Mouse (Mus musculus) midbrain, postnatal 0 days (tissue): ENCODE data around the gene Olfr1284. TPM values are rescaled to one million over a fixed set of nuclear protein-coding genes. Genes with fewer than 3 reads are reported as not detected.
"Not testable (repeated sequence)": the region's sequence is repeated elsewhere in the genome, so short reads cannot be mapped to it uniquely, and the experiment has no call there.

Source experiments
- ATAC-seq: fragments of 200-750 bp; cut with Nextera tagmentation; 2 replicates; pipeline ENCODE4 v1.8.0; 2017; ENCODE audit warnings: moderate number of reproducible peaks, mild to moderate bottlenecking, moderate TSS enrichment, moderate library complexity; ENCODE audit not compliant: low FRiP score
- DNase-seq: peaks from one replicate; pipeline ENCODE4 v3.0.0-alpha.2; 2015; ENCODE audit warnings: low spot score
- H3K27ac ChIP-seq: fragments of 300-500 bp; sonication (generic); 2 replicates; pipeline ENCODE4 v1.5.1; 2014; ENCODE audit warnings: low read depth, mild to moderate bottlenecking, low read length, mixed read lengths
- H3K27me3 ChIP-seq: fragments of 300-500 bp; sonication (generic); 2 replicates; pipeline ENCODE4 v1.6.1; 2014; ENCODE audit warnings: low read length, control low read depth, mixed read lengths; ENCODE audit not compliant: insufficient read depth
- H3K36me3 ChIP-seq: fragments of 300-500 bp; sonication (generic); 2 replicates; pipeline ENCODE4 v1.6.1; 2014; ENCODE audit warnings: low read length, control low read depth, mixed read lengths; ENCODE audit not compliant: insufficient read depth
- H3K4me1 ChIP-seq: fragments of 300-500 bp; sonication (generic); 2 replicates; pipeline ENCODE4 v1.6.1; 2014; ENCODE audit warnings: mild to moderate bottlenecking, control low read depth, antibody characterized with exemption, low read length, mixed read lengths; ENCODE audit not compliant: insufficient read depth
- H3K4me2 ChIP-seq: fragments of 300-500 bp; sonication (generic); 2 replicates; pipeline ENCODE4 v1.6.1; 2014; ENCODE audit warnings: low read depth, mild to moderate bottlenecking, low read length, mixed read lengths; ENCODE audit not compliant: poor library complexity, severe bottlenecking
- H3K4me3 ChIP-seq: fragments of 300-500 bp; sonication (generic); 2 replicates; pipeline ENCODE4 v1.5.1; 2014; ENCODE audit warnings: low read depth, mild to moderate bottlenecking, low read length, moderate library complexity
- H3K9ac ChIP-seq: fragments of 300-500 bp; sonication (generic); replicated peaks from 2 replicates; pipeline ENCODE4 v1.6.1; 2014; ENCODE audit warnings: mild to moderate bottlenecking, low read length, moderate library complexity, mixed read lengths; ENCODE audit not compliant: poor library complexity, severe bottlenecking
- H3K9me3 ChIP-seq: fragments of 300-500 bp; sonication (generic); 2 replicates; pipeline ENCODE4 v1.6.1; 2016; ENCODE audit warnings: low read length, control low read depth
- CTCF ChIP-seq: IDR thresholded peaks from 2 replicates; pipeline ENCODE4 v1.5.1; 2016; ENCODE audit warnings: antibody characterized with exemption, mild to moderate bottlenecking
- WGBS: fragments of 180-500 bp; shearing (Covaris S2); extraction: QIAGEN DNeasy Blood & Tissue Kit; methylation state at CpG from one replicate; pipeline ENCODE4 v1.1.7; 2014; 5-methylcytosine and 5-hydroxymethylcytosine counted together
- polyA plus RNA-seq: library from polyadenylated mRNA; unstranded; fragments of >200 nt; fragmentation: Nextera tagmentation; extraction: Ambion mirVana; gene quantifications from 2 replicates; pipeline ENCODE4 v1.2.1, GENCODE M21; 2015
- total RNA-seq: library from RNA; depleted of rRNA; stranded (reverse); fragments of >200 nt; gene quantifications from 2 replicates; pipeline ENCODE4 v1.2.3, GENCODE M21; 2014; rRNA removed

The Olfr1284 gene
- total RNA-seq = not detected in 2 replicates
- polyA plus RNA-seq = not detected in 2 replicates

DNA sequence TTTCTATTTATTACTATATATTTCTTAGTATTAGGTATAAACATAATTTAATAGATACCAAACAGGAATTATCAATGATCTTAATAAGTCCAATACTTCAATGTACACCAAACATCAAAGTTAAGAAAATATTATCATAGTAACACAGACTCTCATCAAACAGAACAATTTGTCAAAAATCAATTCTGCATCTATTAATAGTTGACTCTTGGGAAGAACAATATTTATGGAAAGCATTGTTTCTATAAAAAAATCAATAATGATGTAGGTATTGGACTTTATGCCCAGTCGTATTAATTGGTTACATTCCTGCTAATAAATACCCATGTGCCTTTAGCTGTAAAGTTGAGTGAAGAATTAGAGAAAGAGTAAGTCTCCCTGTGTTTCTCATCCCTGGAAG is at the start of gene Olfr1284:
Gene Olfr1284 (plus strand): TSS at position 301 of the 400 bp plus-strand sequence.
- WGBS = 76% methylated on average over 1 of the region's 1 CpGs
- H3K9ac ChIP-seq = no peak within 1 kb of the TSS

GRCm38 (mm10) chr2:111326220-111326619 is 49.1 kb upstream of the Olfr1284 start, which contains the start of gene Olfr1281:
TSS of gene Olfr1281 (plus strand) at chr2:111326520.
- ATAC-seq = no peak
- TF ChIP-seq CTCF = no peak
- WGBS = 76% methylated on average over 2 of the region's 2 CpGs
- Histone ChIP-seq H3K4me2 (no peak within 1 kb of the TSS), H3K27ac (no peak within 1 kb of the TSS), H3K36me3 (no peaks in the 10 kb centered on the region), H3K4me1 (no peaks in the 10 kb centered on the region), H3K4me3 (no peak within 1 kb of the TSS), H3K9ac (no peak within 1 kb of the TSS), H3K27me3 (no peaks in the 10 kb centered on the region), H3K9me3 (no peaks in the 10 kb centered on the region)
- no peak for DNase-seq

More for the DNA sequence above, at the start of gene Olfr1284:
- H3K9me3 ChIP-seq = no peaks in the 10 kb centered on the region
- ATAC-seq (no peak), DNase-seq (no peak)
- H3K4me3 ChIP-seq = no peak within 1 kb of the TSS
- H3K27ac ChIP-seq = no peak within 1 kb of the TSS
- H3K4me2 ChIP-seq = no peak within 1 kb of the TSS
- no peaks in the 10 kb centered on the region for H3K36me3 ChIP-seq
- TF ChIP-seq CTCF = no peak
- no peaks in the 10 kb centered on the region for H3K4me1 ChIP-seq
- no peaks in the 10 kb centered on the region for H3K27me3 ChIP-seq

- H3K4me2 ChIP-seq, H3K4me1 ChIP-seq, H3K4me3 ChIP-seq, H3K36me3 ChIP-seq, H3K27me3 ChIP-seq, H3K27ac ChIP-seq, DNase-seq, ATAC-seq, H3K9ac ChIP-seq, H3K9me3 ChIP-seq: not testable (repeated sequence)
- WGBS = 91% methylated on average over 5 of the region's 5 CpGs
These were observed 41.6 kb upstream of the Olfr1284 start for GRCm38 (mm10) chr2:111333721-111334120.

DNA sequence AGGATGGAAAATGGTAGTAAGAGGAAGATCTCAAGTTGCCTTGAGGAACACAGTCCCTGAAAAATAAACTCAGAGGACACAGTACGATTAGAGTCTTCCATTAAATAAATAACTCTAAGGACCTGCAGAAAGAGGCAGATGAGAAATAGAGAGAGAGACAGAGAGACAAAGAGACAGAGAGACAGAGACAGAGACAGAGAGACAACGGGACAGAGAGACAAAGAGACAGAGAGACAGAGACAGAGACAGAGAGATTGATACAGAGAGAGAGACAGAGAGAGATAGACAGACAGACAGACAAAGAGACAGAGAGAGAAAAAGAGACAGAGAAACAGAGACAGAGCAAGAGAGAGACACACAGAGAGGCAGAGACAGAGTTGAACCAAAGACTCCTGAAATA is 39.3 kb upstream of the Olfr1284 start, which contains the start of gene Olfr1282:
Gene Olfr1282 (minus strand): TSS at position 101 of the 400 bp plus-strand sequence.
- Histone ChIP-seq H3K27ac (no peak within 1 kb of the TSS), H3K9me3 (no peaks in the 10 kb centered on the region), H3K27me3 (no peaks in the 10 kb centered on the region), H3K4me2 (no peak within 1 kb of the TSS), H3K36me3 (no peaks in the 10 kb centered on the region), H3K4me3 (no peak within 1 kb of the TSS), H3K4me1 (no peaks in the 10 kb centered on the region), H3K9ac (no peak within 1 kb of the TSS)
- DNase-seq = no peak
- no peak for ATAC-seq
- 78% methylated on average over 2 of the region's 2 CpGs for WGBS
- TF ChIP-seq CTCF = no peak

GRCm38 (mm10) chr2:111366490-111366889 is 8.8 kb upstream of the Olfr1284 start, which contains the start of gene Olfr1283:
TSS of gene Olfr1283 (plus strand) at chr2:111366790.
- H3K4me2 ChIP-seq = no peak within 1 kb of the TSS
- no peak within 1 kb of the TSS for H3K27ac ChIP-seq
- H3K9ac ChIP-seq = no peak within 1 kb of the TSS
- no peaks in the 10 kb centered on the region for H3K4me1 ChIP-seq
- WGBS = 78% methylated on average over 2 of the region's 2 CpGs
- H3K27me3 ChIP-seq = no peaks in the 10 kb centered on the region
- DNase-seq (no peak), ATAC-seq (no peak)
- H3K36me3 ChIP-seq = no peaks in the 10 kb centered on the region
- TF ChIP-seq CTCF = no peak
- H3K4me3 ChIP-seq = no peak within 1 kb of the TSS
- no peaks in the 10 kb centered on the region for H3K9me3 ChIP-seq

GRCm38 (mm10) chr2:111422931-111423330 is 47.6 kb downstream of the Olfr1284 start, which contains the start of gene Olfr1286:
TSS of gene Olfr1286 (minus strand) at chr2:111423115.
- no peak for TF ChIP-seq CTCF
- WGBS = 44% methylated on average over 1 of the region's 1 CpGs
- DNase-seq = peak; percentile 60
- no peak within 1 kb of the TSS for H3K27ac ChIP-seq
- ATAC-seq = no peak
- no peaks in the 10 kb centered on the region for H3K27me3 ChIP-seq
- H3K9me3 ChIP-seq = no peaks in the 10 kb centered on the region
- no peaks in the 10 kb centered on the region for H3K4me1 ChIP-seq
- no peaks in the 10 kb centered on the region for H3K36me3 ChIP-seq
- no peak within 1 kb of the TSS for H3K4me3 ChIP-seq
- no peak within 1 kb of the TSS for H3K4me2 ChIP-seq
- no peak within 1 kb of the TSS for H3K9ac ChIP-seq

Other genes with a start within 250 kb of the Olfr1284 start
- not detected in 2 replicates for gene Gm15130, start 222.6 kb upstream of the Olfr1284 start, total RNA-seq
- not detected in 2 replicates for gene Gm15130, start 222.6 kb upstream of the Olfr1284 start, polyA plus RNA-seq
- gene 4930430A15Rik, start 145.9 kb upstream of the Olfr1284 start, total RNA-seq = not detected in 2 replicates
- gene 4930430A15Rik, start 145.9 kb upstream of the Olfr1284 start, polyA plus RNA-seq = not detected in 2 replicates
- gene Olfr1275, start 140.2 kb upstream of the Olfr1284 start, total RNA-seq = not detected in 2 replicates
- not detected in 2 replicates for gene Olfr1275, start 140.2 kb upstream of the Olfr1284 start, polyA plus RNA-seq
- not detected in 2 replicates for gene Olfr1276, start 121.0 kb upstream of the Olfr1284 start, total RNA-seq
- not detected in 2 replicates for gene Olfr1276, start 121.0 kb upstream of the Olfr1284 start, polyA plus RNA-seq
- not detected in 2 replicates for gene Olfr1277, start 101.4 kb upstream of the Olfr1284 start, total RNA-seq
- not detected in 2 replicates for gene Olfr1277, start 101.4 kb upstream of the Olfr1284 start, polyA plus RNA-seq
- gene Olfr1278, start 85.4 kb upstream of the Olfr1284 start, total RNA-seq = not detected in 2 replicates
- not detected in 2 replicates for gene Olfr1278, start 85.4 kb upstream of the Olfr1284 start, polyA plus RNA-seq
- not detected in 2 replicates for gene Olfr1279, start 74.9 kb upstream of the Olfr1284 start, total RNA-seq
- not detected in 2 replicates for gene Olfr1279, start 74.9 kb upstream of the Olfr1284 start, polyA plus RNA-seq
- gene Olfr1280, start 61.5 kb upstream of the Olfr1284 start, total RNA-seq = not detected in 2 replicates
- gene Olfr1280, start 61.5 kb upstream of the Olfr1284 start, polyA plus RNA-seq = not detected in 2 replicates
- not detected in 2 replicates for gene Olfr1281, start 49.0 kb upstream of the Olfr1284 start, total RNA-seq
- gene Olfr1281, start 49.0 kb upstream of the Olfr1284 start, polyA plus RNA-seq = not detected in 2 replicates
- gene Olfr1282, start 39.4 kb upstream of the Olfr1284 start, total RNA-seq = not detected in 2 replicates
- gene Olfr1282, start 39.4 kb upstream of the Olfr1284 start, polyA plus RNA-seq = not detected in 2 replicates
- not detected in 2 replicates for gene Olfr1283, start 8.7 kb upstream of the Olfr1284 start, total RNA-seq
- not detected in 2 replicates for gene Olfr1283, start 8.7 kb upstream of the Olfr1284 start, polyA plus RNA-seq
- not detected in 2 replicates for gene Olfr1286, start 47.6 kb downstream of the Olfr1284 start, total RNA-seq
- not detected in 2 replicates for gene Olfr1286, start 47.6 kb downstream of the Olfr1284 start, polyA plus RNA-seq
- gene Olfr1287, start 73.6 kb downstream of the Olfr1284 start, total RNA-seq = not detected in 2 replicates
- not detected in 2 replicates for gene Olfr1287, start 73.6 kb downstream of the Olfr1284 start, polyA plus RNA-seq
- not detected in 2 replicates for gene Olfr1288, start 98.6 kb downstream of the Olfr1284 start, total RNA-seq
- not detected in 2 replicates for gene Olfr1288, start 98.6 kb downstream of the Olfr1284 start, polyA plus RNA-seq
- not detected in 2 replicates for gene Olfr1289, start 105.3 kb downstream of the Olfr1284 start, total RNA-seq
- gene Olfr1289, start 105.3 kb downstream of the Olfr1284 start, polyA plus RNA-seq = not detected in 2 replicates
- not detected in 2 replicates for gene Olfr1290, start 118.3 kb downstream of the Olfr1284 start, total RNA-seq
- gene Olfr1290, start 118.3 kb downstream of the Olfr1284 start, polyA plus RNA-seq = not detected in 2 replicates
- not detected in 2 replicates for gene Olfr1291-ps1, start 121.7 kb downstream of the Olfr1284 start, total RNA-seq
- not detected in 2 replicates for gene Olfr1291-ps1, start 121.7 kb downstream of the Olfr1284 start, polyA plus RNA-seq
- not detected in 2 replicates for gene Olfr1293-ps, start 149.7 kb downstream of the Olfr1284 start, total RNA-seq
- not detected in 2 replicates for gene Olfr1293-ps, start 149.7 kb downstream of the Olfr1284 start, polyA plus RNA-seq
- gene Olfr1294, start 164.8 kb downstream of the Olfr1284 start, total RNA-seq = not detected in 2 replicates
- gene Olfr1294, start 164.8 kb downstream of the Olfr1284 start, polyA plus RNA-seq = not detected in 2 replicates
- gene Olfr1295, start 194.2 kb downstream of the Olfr1284 start, total RNA-seq = not detected in 2 replicates
- gene Olfr1295, start 194.2 kb downstream of the Olfr1284 start, polyA plus RNA-seq = not detected in 2 replicates